Mouse (Mus musculus) ES-Bruce4 (cell line): ENCODE measurements around the gene Rrn3.

Source experiments
- CTCF ChIP-seq: IDR thresholded peaks from one replicate; pipeline ENCODE4 v1.8.1; 2011; ENCODE audit warnings: low read depth, low read length
- EP300 ChIP-seq: IDR thresholded peaks from 2 replicates; pipeline ENCODE4 v1.6.1; 2011; ENCODE audit warnings: low read depth, low read length; ENCODE audit not compliant: insufficient read depth
- POLR2A ChIP-seq: IDR thresholded peaks from one replicate; pipeline ENCODE4 v1.8.1; 2011; ENCODE audit warnings: low read length; ENCODE audit not compliant: insufficient read depth

- TF ChIP-seq CTCF (peak; percentile 27), POLR2A (no peak), EP300 (no peak)
These were observed 40.3 kb downstream of the Rrn3 start for GRCm38 (mm10) chr16:13820771-13821170.
